Mouse (Mus musculus) inflammation-experienced regulatory T-cells, adult 16 weeks (primary cell): ENCODE results near the gene Ptrh1. TPM values are rescaled to one million over a fixed set of nuclear protein-coding genes. Genes with fewer than 3 reads are reported as not detected.

ENCODE experiments used
- polyA plus RNA-seq: library from polyadenylated mRNA; unstranded; fragments of 100-300 nt; shearing (Covaris generic); gene quantifications from one replicate; pipeline ENCODE4 v1.2.1, GENCODE M21; 2017

Ptrh1 gene
- polyA plus RNA-seq: 6.9 TPM

DNA sequence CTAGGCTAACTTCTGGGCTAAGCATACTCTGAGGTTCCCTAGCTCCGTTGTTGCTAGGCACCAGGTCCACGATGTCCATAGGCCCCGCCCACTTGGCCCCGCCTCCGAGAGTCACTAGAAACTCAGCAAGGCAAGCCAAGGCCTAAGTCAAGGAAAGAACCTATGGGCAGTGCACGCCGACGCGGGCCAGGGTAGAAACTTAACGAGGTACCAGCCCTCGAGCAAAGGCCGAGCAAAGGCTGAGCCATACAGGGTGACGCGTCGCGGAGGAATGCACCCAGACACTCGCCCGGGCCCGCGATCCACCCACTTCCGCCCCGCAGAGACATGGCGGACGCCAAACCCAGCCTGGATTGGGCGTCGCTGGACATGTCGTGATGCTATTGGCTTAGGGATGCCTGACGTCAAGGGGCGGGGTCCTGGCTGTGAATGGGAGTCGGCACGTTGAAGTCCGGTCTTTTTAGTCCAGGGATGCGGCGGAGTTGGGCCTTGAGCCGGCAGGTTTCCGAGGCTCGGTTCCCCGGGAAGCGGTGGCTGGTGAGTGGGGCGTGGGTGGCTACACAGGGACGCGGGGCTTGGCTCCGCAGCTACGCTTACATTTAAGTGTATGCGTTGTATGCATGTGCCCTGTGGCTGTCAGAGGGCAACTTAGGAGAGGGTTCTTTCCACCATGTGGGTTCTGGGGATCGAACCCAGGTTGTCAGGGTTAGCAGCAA is at the start of gene Ptrh1, which contains the start of gene Ttc16:
Gene Ptrh1, plus strand, starts transcription at position 428 of the 716 bp plus-strand sequence.
Gene Ttc16, minus strand, starts transcription at position 275 of the 716 bp plus-strand sequence.

DNA sequence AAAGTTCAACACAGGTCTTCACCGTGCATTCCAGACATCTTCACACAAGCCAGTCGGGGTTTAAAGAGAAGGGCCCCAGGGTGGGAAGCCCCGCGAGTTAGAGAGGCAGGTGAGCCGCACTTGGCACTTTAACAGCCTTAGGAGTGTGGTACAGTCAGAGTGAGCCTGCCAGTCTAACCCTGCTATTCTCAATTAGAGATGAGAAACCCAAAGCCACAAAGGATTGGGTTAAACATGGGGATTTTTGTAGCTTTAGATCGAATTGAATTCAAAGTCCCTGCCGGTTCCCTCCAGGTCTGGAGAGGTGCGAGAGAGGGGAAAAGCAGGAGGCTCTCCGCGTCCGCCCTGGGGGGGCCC is 34.7 kb upstream of the Ptrh1 start, which contains the start of gene 6330409D20Rik:
Gene 6330409D20Rik, minus strand, starts transcription at position 101 of the 357 bp plus-strand sequence.

DNA sequence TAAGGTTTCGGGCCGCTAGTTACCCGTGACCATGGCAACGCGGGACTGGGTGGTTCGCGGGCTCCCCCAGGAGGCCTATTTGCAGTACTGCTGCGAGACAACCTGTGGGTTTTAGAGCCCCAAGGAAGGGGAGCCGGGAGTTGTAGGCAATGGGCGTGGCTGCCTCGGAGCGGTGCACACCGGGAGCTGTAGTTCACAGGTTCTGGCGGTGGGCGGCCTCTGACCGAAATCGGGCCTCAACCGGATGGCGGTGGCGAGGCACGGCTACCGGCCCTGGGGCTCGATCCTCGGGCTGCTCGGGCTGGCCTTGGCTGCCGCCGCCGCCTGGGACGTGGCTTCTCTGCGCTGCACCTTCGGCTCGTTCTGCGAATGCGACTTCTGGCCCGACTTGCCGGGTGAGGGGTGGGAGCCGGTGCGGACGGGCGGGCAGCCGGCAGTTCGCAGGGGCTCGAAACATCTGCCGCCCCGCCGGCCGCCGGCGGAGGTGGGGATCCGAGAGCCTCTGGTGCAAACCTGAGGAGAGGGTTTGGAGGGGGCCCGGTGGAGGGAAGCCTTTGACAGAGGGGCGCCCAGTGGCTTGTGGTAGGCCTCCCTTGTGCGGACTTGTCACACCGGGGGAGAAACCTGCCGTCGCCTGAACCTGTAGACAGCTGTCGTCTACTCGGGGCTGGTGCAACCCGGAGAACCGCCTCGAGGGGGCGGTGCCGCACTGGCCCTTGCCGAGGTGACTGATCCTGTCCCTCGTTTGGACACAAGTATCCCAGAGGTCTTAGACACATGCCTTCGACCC is 18.3 kb upstream of the Ptrh1 start, which contains the start of gene Tor2a:
Gene Tor2a, plus strand, starts transcription at position 179 of the 790 bp plus-strand sequence.

DNA sequence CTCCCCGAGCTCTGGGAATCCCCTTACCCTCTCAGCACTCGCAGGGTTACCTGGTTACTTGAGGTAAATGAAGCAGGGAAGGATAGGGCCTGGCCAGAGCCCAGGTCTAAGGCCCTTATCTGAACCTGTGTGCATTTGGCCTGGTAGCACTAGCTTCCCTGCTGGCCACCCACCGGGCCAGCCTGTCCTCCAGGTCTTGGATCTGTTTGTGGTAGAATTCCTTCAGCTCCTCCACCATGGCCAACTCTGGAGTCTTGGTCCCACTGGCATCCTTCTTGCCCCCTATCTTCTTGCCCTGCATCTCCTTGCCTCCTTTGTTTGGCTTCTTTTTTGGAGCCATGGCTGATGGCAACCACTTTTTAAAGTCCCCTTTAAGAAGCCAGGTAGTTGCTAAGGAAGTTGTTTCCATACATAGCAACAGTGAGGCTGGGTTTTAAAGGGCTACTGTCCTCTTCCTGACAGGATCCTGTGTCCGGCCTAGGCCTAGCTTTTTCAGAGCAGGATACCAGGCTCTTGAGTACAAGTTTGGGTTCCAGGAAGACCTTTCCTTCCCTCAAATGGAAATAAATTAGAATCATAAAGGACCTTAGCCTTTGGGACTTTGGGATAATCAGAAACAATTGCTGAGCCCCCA is 8.6 kb downstream of the Ptrh1 start, which contains the start of gene Cfap157:
Gene Cfap157, minus strand, starts transcription at position 381 of the 634 bp plus-strand sequence.

Other genes with a start within 250 kb of the Ptrh1 start
- 72.8 TPM for gene Fam102a, start 240.5 kb upstream of the Ptrh1 start, polyA plus RNA-seq
- 148 TPM for gene Dpm2, start 204.9 kb upstream of the Ptrh1 start, polyA plus RNA-seq
- not detected for gene Pip5kl1, start 201.0 kb upstream of the Ptrh1 start, polyA plus RNA-seq
- not detected for gene 9430097D07Rik, start 200.1 kb upstream of the Ptrh1 start, polyA plus RNA-seq
- gene St6galnac4, start 188.7 kb upstream of the Ptrh1 start, polyA plus RNA-seq: 62.6 TPM
- 6.3 TPM for gene St6galnac6, start 176.1 kb upstream of the Ptrh1 start, polyA plus RNA-seq
- not detected for gene Ak1, start 154.0 kb upstream of the Ptrh1 start, polyA plus RNA-seq
- gene Eng, start 129.2 kb upstream of the Ptrh1 start, polyA plus RNA-seq: 0.41 TPM
- gene Fpgs, start 71.6 kb upstream of the Ptrh1 start, polyA plus RNA-seq: 24.0 TPM
- 45.1 TPM for gene Cdk9, start 62.7 kb upstream of the Ptrh1 start, polyA plus RNA-seq
- 135 TPM for gene Sh2d3c, start 54.7 kb upstream of the Ptrh1 start, polyA plus RNA-seq
- 1.0 TPM for gene 6330409D20Rik, start 34.8 kb upstream of the Ptrh1 start, polyA plus RNA-seq
- gene Tor2a, start 18.6 kb upstream of the Ptrh1 start, polyA plus RNA-seq: 85.3 TPM
- 1.7 TPM for gene Ttc16, start 153 bp upstream of the Ptrh1 start, polyA plus RNA-seq
- gene Cfap157, start 8.6 kb downstream of the Ptrh1 start, polyA plus RNA-seq: not detected
- 6.1 TPM for gene Stxbp1, start 71.5 kb downstream of the Ptrh1 start, polyA plus RNA-seq
- 1.3 TPM for gene Fam129b, start 100.3 kb downstream of the Ptrh1 start, polyA plus RNA-seq
- 37.4 TPM for gene Rpl12, start 185.8 kb downstream of the Ptrh1 start, polyA plus RNA-seq
- gene Lrsam1, start 185.8 kb downstream of the Ptrh1 start, polyA plus RNA-seq: 9.8 TPM
- 10.6 TPM for gene Slc2a8, start 206.3 kb downstream of the Ptrh1 start, polyA plus RNA-seq